Comparison of ENCODE assay signal across 13 mouse cellular contexts in the genomic region with DNA sequence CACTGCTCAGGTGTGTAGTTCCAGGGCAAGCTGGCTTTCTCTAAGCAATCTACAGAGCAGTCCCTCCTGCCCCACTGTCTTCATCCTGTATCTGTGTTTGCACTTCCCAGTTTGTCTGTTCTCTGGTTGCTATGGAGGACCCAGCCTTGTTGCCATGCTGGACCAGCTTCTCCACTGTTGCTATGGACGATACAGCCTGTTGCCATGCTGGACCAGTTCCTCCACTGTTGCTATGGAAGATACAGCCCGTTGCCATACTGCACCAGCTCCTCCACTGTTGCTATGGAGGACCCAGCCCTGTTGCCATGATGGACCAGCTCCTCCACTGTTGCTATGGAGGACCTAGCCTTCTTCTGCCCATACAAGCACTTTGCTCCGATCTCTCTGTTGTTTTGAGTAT.
A peak's percentile ranks its signal among the peaks of the same experiment; 100 is the strongest.
DNase-seq lines count a peak whose midpoint lies in the region; ATAC-seq lines count a peak whose summit lies in the region.
"Had no signal": no experiment of that assay in that cellular context is flagged by ENCODE, and none has a peak within 500 bp of the region (broad histone marks: within the 10 kb centered on the region; RNA-seq: fewer than 3 reads in every experiment).

No protein-coding gene starts in this region.

- H3K36me3 ChIP-seq in forebrain, embryonic 15.5 days, result no peaks in the 10 kb centered on the region
- H3K36me3 ChIP-seq: G1E; liver, embryonic 15.5 days had no signal

- H3K4me2 ChIP-seq in forebrain, embryonic 15.5 days (replicated peaks), result no peak overlapping the region
- H3K4me2 ChIP-seq: liver, embryonic 15.5 days had no signal

- WGBS in forebrain, embryonic 15.5 days, result 54% methylated on average over 3 of the region's 3 CpGs

- 0 out of 2 replicates have a peak, but pooled peaks cover 9% of the 10 kb centered on the region for H3K4me1 ChIP-seq in forebrain, embryonic 15.5 days
- H3K4me1 ChIP-seq: liver, embryonic 15.5 days had no signal

- no peaks in the 10 kb centered on the region for H3K9me3 ChIP-seq in forebrain, embryonic 15.5 days
- H3K9me3 ChIP-seq: G1E; liver, embryonic 15.5 days had no signal

- intact Hi-C loops in left cerebral cortex, postnatal 14 days (cut with DNase I), result no loop called here

- ATAC-seq in forebrain, embryonic 15.5 days (replicated peaks), result peak; percentile 93
- ATAC-seq in activated CD4-positive, CD25-positive, alpha-beta regulatory T cell, adult 4 months, result no peak

- no peak overlapping the region for H3K9ac ChIP-seq in forebrain, embryonic 15.5 days (replicated peaks)
- H3K9ac ChIP-seq: liver, embryonic 15.5 days had no signal

- peak; percentile 15 to 40 for DNase-seq in frontal cortex, postnatal 36 days (ENCODE audit: low spot score in 2 of 2)
- peak; percentile 41 to 86 for DNase-seq in left cerebral cortex, postnatal 14 days (ENCODE audit: low spot score in 2 of 2)
- peak; percentile 28 to 42 for DNase-seq in right cerebral cortex, adult 2 months (ENCODE audit: low spot score in 2 of 2)
- DNase-seq in embryo, embryonic 9.5 days (ENCODE audit: extremely low spot score), result no peak
- DNase-seq in c-Kit-positive CD71-positive TER-119-positive erythroid progenitor cells, embryonic 14.5 days (ENCODE audit: low spot score), result no peak
- DNase-seq: adrenal gland, postnatal 36 days; kidney, postnatal 25 days; thymus, postnatal 36 days had no signal

- H3K27ac ChIP-seq in forebrain, embryonic 15.5 days (replicated peaks), result no peak overlapping the region
- H3K27ac ChIP-seq: liver, embryonic 15.5 days had no signal

- H3K27me3 ChIP-seq in forebrain, embryonic 15.5 days, result no peaks in the 10 kb centered on the region

- no peak overlapping the region for H3K4me3 ChIP-seq in forebrain, embryonic 15.5 days
- H3K4me3 ChIP-seq: liver, embryonic 15.5 days; myocyte had no signal

Comparison
In these comparisons a context has a peak if more than half of its experiments do, and no peak if none do; other contexts are left out.
1. DNase-seq: peak in frontal cortex, postnatal 36 days (2 of 2), left cerebral cortex, postnatal 14 days (2 of 2) and right cerebral cortex, adult 2 months (2 of 2); none in embryo, embryonic 9.5 days (single experiment) and c-Kit-positive CD71-positive TER-119-positive erythroid progenitor cells, embryonic 14.5 days (single experiment).